Mouse (Mus musculus) ES-CJ7 (cell line): ENCODE data around the gene Klc2.
"Not testable (repeated sequence)": the region's sequence is repeated elsewhere in the genome, so short reads cannot be mapped to it uniquely, and the experiment has no call there.

Experiments used
- DNase-seq: peaks from one replicate; pipeline ENCODE4 v3.0.0; 2011; ENCODE audit warnings: low read depth, low spot score

Gene Klc2

GRCm38 (mm10) chr19:5118384-5118698 lies at the start of gene Klc2:
Klc2 (minus strand) TSS chr19:5118560.
- DNase-seq = peak; percentile 88

GRCm38 (mm10) chr19:5167477-5167876 lies 49.1 kb upstream of the Klc2 start:
- DNase-seq = no peak

- peak; percentile 33 for DNase-seq
Observed at GRCm38 (mm10) chr19:5164380-5164779, 46.0 kb upstream of the Klc2 start.

GRCm38 (mm10) chr19:5161913-5162312 lies 43.6 kb upstream of the Klc2 start:
- DNase-seq = no peak

GRCm38 (mm10) chr19:5152261-5152660 lies 33.9 kb upstream of the Klc2 start:
- DNase-seq = no peak

GRCm38 (mm10) chr19:5151741-5152140 lies 33.4 kb upstream of the Klc2 start:
- no peak for DNase-seq

DNA sequence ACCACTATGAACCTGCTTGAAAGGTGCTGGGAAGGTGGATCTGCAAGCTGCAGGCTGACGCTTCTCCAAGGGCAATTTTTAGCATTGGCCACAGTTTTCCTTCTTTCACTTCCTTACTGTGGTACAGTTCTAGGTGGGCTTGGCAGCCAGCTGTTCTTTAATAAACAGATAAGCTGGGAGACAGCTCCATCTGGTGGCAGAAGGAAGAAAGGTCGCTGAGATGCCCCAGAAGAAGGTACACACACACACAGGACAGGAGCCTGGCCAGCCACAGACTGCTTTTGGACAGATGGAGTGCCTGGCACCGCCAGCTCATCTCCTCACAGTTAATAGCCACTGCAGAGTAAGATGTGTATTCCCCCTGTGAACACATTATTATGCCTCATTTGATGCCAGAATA lies 33.0 kb upstream of the Klc2 start:
- peak; percentile 66 for DNase-seq

GRCm38 (mm10) chr19:5150358-5150757 lies 32.0 kb upstream of the Klc2 start:
- DNase-seq = no peak

DNA sequence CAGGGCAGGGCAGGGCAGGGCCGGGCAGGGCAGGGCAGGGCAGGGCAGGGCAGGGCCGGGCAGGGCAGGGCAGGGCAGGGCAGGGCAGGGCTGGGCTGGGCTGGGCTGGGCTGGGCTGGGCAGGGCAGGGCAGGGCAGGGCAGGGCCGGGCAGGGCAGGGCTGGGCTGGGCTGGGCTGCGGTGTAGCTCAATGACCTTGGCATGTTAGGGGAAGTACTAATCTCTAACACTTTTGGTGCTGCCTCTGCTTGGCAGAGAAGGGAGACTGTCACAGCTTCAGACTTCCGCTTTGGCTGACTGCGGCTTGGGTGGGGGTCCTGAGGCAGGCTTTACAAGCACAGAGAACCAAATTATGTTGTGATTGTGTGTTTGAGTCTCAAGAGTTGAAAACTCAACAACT lies 30.7 kb upstream of the Klc2 start:
- DNase-seq = not testable (repeated sequence)

DNA sequence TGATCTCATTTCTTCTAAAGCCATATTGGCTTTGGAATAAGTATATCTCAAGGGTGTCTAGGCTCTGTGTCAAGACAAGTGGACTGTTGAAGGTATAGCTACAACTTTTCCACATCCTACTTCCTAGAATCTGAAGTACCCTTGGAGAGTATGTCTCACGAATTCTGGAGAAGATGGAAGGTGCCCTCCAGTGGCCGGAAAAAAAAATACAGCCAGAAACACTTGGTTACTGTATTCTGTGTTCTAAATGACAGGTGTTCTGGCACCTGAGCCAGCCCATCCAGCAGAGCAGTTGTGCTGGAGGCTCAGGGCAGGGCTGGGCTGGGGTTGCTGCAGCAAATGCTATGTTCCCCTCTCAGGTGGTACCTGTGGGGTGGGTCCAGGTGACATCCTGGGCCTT lies 21.3 kb upstream of the Klc2 start:
- DNase-seq = peak; percentile 52

DNA sequence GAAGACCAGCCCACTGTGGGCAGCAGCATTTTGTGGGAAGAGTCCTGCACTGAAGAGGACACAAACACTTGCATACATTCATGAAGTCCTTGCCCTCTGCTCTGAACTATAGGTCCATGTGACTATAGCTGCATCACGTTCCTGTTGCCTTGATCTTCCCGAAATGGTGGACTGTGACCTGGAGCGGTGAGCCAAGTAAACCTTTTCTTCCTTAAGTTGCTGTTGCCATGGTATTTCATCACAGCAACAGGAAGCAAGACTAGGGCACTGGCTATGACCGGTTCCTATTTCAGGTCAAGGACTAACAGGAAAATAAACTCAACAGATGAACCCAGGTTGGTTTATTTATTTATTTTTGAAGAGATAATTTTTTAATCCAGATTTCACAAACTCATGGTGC lies 12.9 kb upstream of the Klc2 start:
- DNase-seq = no peak

GRCm38 (mm10) chr19:5129770-5130169 lies 11.4 kb upstream of the Klc2 start:
- DNase-seq = peak; percentile 32

DNA sequence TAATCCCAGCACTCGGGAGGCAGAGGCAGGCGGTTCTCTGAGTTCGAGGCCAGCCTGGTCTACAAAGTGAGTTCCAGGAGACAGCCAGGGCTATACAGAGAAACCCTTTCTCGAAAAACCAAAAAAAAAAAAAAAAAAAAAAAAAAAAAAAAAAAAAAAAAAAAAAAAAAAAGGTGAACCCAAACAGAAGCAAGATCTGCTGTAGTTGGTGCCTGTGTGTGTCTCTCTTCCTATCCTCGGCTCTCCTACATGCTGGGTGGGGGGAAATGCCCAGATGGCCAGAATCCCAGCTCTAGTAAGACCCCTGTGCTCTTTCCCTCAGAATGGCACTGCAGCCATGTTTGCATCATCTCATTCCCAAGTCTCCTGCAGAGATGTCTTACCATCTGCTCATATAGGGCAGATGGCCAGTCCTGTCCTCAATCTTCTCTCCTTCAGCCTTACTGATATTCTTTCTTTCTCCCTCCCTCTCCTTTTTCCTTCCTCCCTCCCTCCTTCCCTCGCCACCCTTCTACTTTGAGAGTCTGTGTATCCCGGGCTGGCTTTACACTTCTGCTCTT lies 5.8 kb upstream of the Klc2 start:
- DNase-seq = no peak

DNA sequence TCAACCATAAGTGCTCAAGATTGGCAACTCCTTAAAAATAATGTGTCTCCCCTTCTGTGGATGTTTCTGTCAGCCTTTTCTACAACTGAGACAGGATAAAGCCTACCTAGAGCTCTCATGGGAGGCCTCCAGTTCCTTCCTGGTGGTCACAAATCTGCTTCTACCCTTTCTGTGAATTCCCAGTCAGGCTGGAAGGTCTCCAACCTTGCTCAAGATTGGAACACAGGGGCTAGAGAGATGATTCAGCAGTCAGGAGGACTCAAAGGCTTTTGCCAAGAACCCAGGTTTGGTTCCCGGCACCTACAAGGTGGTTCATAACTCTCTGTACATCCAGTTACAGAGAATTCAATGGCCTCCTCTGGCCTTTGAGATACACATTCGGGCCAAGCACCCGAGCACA lies 4.9 kb upstream of the Klc2 start:
- DNase-seq = no peak

DNA sequence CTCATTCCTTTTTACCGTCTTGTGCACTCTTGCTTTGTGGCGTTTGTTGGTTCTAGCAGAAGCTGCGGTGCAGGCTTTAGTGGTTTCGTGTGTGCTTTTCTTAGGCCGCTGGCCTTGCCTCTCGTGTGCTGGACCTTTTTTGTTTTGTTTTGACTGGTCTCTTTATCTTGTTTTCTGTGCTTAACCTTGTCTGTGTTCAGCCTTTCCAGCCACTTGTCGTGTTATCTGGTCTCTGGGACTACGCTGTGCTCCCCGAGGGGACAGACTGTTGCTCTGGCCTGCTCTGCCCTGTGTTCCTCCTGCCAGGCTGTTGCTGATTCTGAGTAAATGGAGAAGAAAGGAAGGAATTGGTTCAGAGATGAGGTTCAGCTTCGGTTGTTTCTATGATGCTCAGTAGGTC lies 4.1 kb upstream of the Klc2 start:
- no peak for DNase-seq

- peak; percentile 84 for DNase-seq
Observed at GRCm38 (mm10) chr19:5117494-5118383, 621 bp downstream of the Klc2 start.

GRCm38 (mm10) chr19:5113783-5114182 lies 4.6 kb downstream of the Klc2 start:
- DNase-seq = no peak

GRCm38 (mm10) chr19:5109659-5110453 lies 8.5 kb downstream of the Klc2 start:
- DNase-seq = peak; percentile 68

DNA sequence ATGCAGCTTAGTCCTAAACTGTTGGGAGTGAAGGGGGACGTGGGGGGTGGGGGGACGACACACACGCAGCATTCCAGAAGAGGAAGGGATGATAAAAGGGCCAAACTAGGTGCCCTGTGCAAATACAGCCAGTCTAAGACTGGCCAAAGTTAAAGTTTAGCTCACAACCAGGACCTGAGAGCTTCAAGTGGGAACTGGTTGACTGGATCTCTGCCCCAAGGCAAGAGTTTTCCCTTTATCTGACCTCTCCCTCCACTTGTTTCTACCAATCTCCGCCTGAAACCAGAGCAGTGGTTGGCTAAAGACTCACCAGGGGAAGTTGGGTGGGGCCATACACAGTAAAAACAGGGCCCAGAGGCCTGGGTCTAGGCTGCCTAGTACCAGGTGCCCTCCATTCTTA lies 9.7 kb downstream of the Klc2 start:
- no peak for DNase-seq

- peak; percentile 65 for DNase-seq
Observed at GRCm38 (mm10) chr19:5108271-5108575, 10.1 kb downstream of the Klc2 start.

GRCm38 (mm10) chr19:5107556-5108270 lies 10.6 kb downstream of the Klc2 start:
- DNase-seq = no peak

DNA sequence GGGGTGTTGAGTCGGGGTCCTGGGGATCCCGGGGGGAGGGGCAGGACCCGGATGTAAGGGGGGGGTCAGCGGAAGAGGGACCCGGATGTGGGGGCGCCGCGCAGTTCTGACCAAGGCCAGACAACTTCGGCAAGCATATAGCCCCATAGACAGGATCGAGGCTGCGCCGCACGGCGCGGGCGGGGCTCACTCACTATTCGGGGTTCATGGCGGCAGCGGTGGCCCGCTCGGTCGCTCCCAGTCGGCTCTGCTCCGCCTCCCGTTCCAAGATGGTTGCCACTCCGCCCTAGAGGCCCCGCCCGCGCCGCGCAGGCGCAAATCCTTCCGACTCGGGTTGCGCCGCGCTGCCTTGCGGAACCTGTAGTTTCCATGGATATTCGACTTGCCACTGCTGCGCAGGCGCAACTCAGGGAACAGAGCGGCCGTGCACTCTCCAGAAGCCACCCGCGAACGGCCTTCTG lies 11.6 kb downstream of the Klc2 start, which contains the start of gene Rab1b:
Gene Rab1b, minus strand, starts transcription at position 342 of the 461 bp plus-strand sequence.
- peak; percentile 98 for DNase-seq
